Mouse (Mus musculus): ENCODE measurements around the gene E430018J23Rik.
A peak's percentile ranks its signal among the peaks of the same experiment; 100 is the strongest.
"Not testable (repeated sequence)": the region's sequence is repeated elsewhere in the genome, so short reads cannot be mapped to it uniquely, and the experiment has no call there.

Gene E430018J23Rik

GRCm38 (mm10) chr7:127385560-127385959 lies 7.9 kb downstream of the E430018J23Rik start:
- DNase-seq (ENCODE audit: extremely low read depth, insufficient read length, low spot score) = not testable (repeated sequence)

- no peak for DNase-seq (ENCODE audit: extremely low read depth, insufficient read length, low spot score)
Observed at GRCm38 (mm10) chr7:127378310-127378921, 15.0 kb downstream of the E430018J23Rik start.

- peak; percentile 81 for DNase-seq (ENCODE audit: extremely low read depth, insufficient read length, low spot score)
Observed at GRCm38 (mm10) chr7:127375271-127376245, 17.9 kb downstream of the E430018J23Rik start, which contains the start of gene Zfp747. TSS of gene Zfp747 (minus strand) at chr7:127376050.

GRCm38 (mm10) chr7:127371870-127372269 lies 21.6 kb downstream of the E430018J23Rik start:
- DNase-seq (ENCODE audit: extremely low read depth, insufficient read length, low spot score) = not testable (repeated sequence)

- no peak for DNase-seq (ENCODE audit: extremely low read depth, insufficient read length, low spot score)
Observed at GRCm38 (mm10) chr7:127371213-127371612, 22.2 kb downstream of the E430018J23Rik start.

- no peak for DNase-seq (ENCODE audit: extremely low read depth, insufficient read length, low spot score)
Observed at GRCm38 (mm10) chr7:127366249-127366648, 27.2 kb downstream of the E430018J23Rik start.

GRCm38 (mm10) chr7:127364166-127364565 lies 29.3 kb downstream of the E430018J23Rik start:
- no peak for DNase-seq (ENCODE audit: extremely low read depth, insufficient read length, low spot score)

- no peak for DNase-seq (ENCODE audit: extremely low read depth, insufficient read length, low spot score)
Observed at GRCm38 (mm10) chr7:127363475-127363921, 29.9 kb downstream of the E430018J23Rik start.

- not testable (repeated sequence) for DNase-seq (ENCODE audit: extremely low read depth, insufficient read length, low spot score)
Observed at GRCm38 (mm10) chr7:127362418-127362817, 31.0 kb downstream of the E430018J23Rik start.

- DNase-seq (ENCODE audit: extremely low read depth, insufficient read length, low spot score) = no peak
Observed at GRCm38 (mm10) chr7:127361449-127361848, 32.0 kb downstream of the E430018J23Rik start.

- no peak for DNase-seq (ENCODE audit: extremely low read depth, insufficient read length, low spot score)
Observed at GRCm38 (mm10) chr7:127360265-127360664, 33.2 kb downstream of the E430018J23Rik start.

- DNase-seq (ENCODE audit: extremely low read depth, insufficient read length, low spot score) = no peak
Observed at GRCm38 (mm10) chr7:127358472-127358871, 35.0 kb downstream of the E430018J23Rik start.

- DNase-seq (ENCODE audit: extremely low read depth, insufficient read length, low spot score) = no peak
Observed at GRCm38 (mm10) chr7:127357871-127358270, 35.6 kb downstream of the E430018J23Rik start.

- no peak for DNase-seq (ENCODE audit: extremely low read depth, insufficient read length, low spot score)
Observed at GRCm38 (mm10) chr7:127355796-127356195, 37.6 kb downstream of the E430018J23Rik start.

GRCm38 (mm10) chr7:127351230-127352004 lies 42.0 kb downstream of the E430018J23Rik start:
- DNase-seq (ENCODE audit: extremely low read depth, insufficient read length, low spot score) = no peak

- no peak for DNase-seq (ENCODE audit: extremely low read depth, insufficient read length, low spot score)
Observed at GRCm38 (mm10) chr7:127346676-127347075, 46.8 kb downstream of the E430018J23Rik start.

- peak; percentile 89 for DNase-seq (ENCODE audit: extremely low read depth, insufficient read length, low spot score)
Observed at GRCm38 (mm10) chr7:127345512-127346325, 47.7 kb downstream of the E430018J23Rik start, which contains the start of gene Zfp768. TSS of gene Zfp768 (minus strand) at chr7:127345589.

- DNase-seq (ENCODE audit: extremely low read depth, insufficient read length, low spot score) = peak; percentile 79
Observed at GRCm38 (mm10) chr7:127345092-127345491, 48.3 kb downstream of the E430018J23Rik start.

GRCm38 (mm10) chr7:127344371-127344770 lies 49.1 kb downstream of the E430018J23Rik start:
- no peak for DNase-seq (ENCODE audit: extremely low read depth, insufficient read length, low spot score)
